Mouse (Mus musculus) liver, adult 2 months (tissue): Measurements from ENCODE around the gene Has3.

Experiments
- CTCF ChIP-seq: fragments of 200-500 bp; IDR thresholded peaks from 2 replicates; pipeline ENCODE4 v1.5.1; 2011; ENCODE audit warnings: low read depth, low read length, control low read depth
- POLR2A ChIP-seq: fragments of 200-500 bp; IDR thresholded peaks from 2 replicates; pipeline ENCODE4 v1.6.1; 2011; ENCODE audit warnings: low read length, control low read depth; ENCODE audit not compliant: insufficient read depth; ENCODE audit errors: extremely low read depth

DNA sequence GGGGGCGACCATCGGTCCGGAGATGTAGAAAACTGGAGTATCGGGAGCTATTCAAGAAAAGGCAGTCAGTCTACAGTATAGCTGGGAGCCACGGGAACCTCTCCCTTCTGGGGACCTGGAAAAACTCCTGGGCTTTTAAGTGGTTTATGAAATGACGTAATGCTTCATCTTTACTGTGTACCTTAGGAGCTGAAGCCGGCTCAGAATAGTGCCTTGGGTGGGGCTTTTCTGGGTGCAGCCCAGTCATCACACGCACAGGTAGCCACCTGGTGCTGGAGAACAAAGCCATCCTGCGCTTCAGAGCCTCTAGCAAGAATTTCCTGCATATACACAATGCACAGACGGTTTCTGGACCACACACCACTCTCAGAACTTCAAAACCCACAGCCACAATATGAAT, 7.2 kb upstream of the Has3 start:
- TF ChIP-seq CTCF: no peak
- TF ChIP-seq POLR2A: no peak
